Mouse (Mus musculus) heart, postnatal 36 days (tissue): ENCODE results near the gene Patj. TPM values are rescaled to one million over a fixed set of nuclear protein-coding genes. Genes with fewer than 3 reads are reported as not detected.

Source experiments
- DNase-seq, 2 experiments: peaks; one replicate each; pipeline ENCODE4 v3.0.0; 2021 to 2022
- intact Hi-C: fragments of 180-260 bp; cut with DNase I; formaldehyde crosslinking; loops from one replicate; pipeline ENCODE4 v1.15.1; 2025
- total RNA-seq, 2 experiments: library from RNA; stranded (reverse); gene quantifications; 2 replicates each; pipeline ENCODE4 v1.2.3; 2021

The Patj gene
- total RNA-seq, 2 experiments from 2014 or later, result 17.6 to 18.0 TPM

- intact Hi-C loops, result loop anchor here (5.0 kb wide), 2 partner anchors 694 to 879 kb away; no protein-coding TSS in a partner anchor
- no peak for DNase-seq
These were observed 45.7 kb downstream of the Patj start for GRCm38 (mm10) chr4:98441248-98441647.

GRCm38 (mm10) chr4:98444437-98445139 is 49.0 kb downstream of the Patj start:
- peak; percentile 41 to 55 for DNase-seq
- intact Hi-C loops, result loop anchor here (5.0 kb wide), 2 partner anchors 697 to 882 kb away; no protein-coding TSS in a partner anchor

GRCm38 (mm10) chr4:98449564-98450263 is 54.1 kb downstream of the Patj start:
- intact Hi-C loops, result no loop called here
- DNase-seq, result no peak

DNA sequence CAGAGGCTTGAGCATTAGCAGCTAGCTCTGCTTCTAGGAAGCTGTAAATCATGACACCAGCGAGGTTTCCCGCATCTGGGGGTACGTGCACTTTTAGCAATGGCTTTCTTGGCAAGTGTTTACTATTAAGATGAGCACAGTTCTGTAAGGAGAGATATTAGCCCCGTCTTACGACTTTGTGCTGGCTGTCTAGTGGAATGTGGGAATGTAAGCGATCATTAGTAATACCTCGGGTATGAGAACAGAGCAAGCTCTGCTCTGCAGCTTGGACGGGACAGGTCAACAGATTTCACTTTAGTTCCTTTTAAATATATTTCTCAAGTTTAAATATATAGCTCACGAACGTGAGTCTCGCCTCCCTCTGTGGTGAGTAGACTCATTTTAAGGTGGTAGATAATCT is 54.7 kb downstream of the Patj start:
- no peak for DNase-seq
- intact Hi-C loops, result no loop called here

DNA sequence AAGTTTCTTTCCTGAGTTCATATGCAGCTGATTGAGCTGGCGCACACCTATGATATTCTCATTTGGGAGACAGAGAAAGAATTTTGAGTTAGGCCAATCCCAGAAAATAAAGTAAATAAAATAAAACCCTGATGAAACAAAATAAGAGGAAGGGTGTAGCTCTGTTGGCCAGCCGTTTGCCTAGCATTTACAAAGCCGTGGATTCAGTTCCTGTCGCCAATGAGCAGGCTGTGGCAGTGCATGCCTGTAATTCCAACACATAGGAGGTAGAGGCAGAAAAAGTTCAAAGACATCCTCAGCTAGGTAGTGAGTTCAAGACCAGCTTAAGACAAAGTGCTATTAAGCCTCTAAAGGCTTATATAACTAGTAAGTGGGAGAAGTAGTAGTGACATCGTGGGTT is 55.2 kb downstream of the Patj start:
- no peak for DNase-seq
- intact Hi-C loops, result no loop called here

GRCm38 (mm10) chr4:98451259-98451658 is 55.7 kb downstream of the Patj start:
- DNase-seq, result no peak
- intact Hi-C loops, result no loop called here

- no peak for DNase-seq
- intact Hi-C loops, result no loop called here
These were observed 57.1 kb downstream of the Patj start for GRCm38 (mm10) chr4:98452725-98453124.

GRCm38 (mm10) chr4:98453231-98453630 is 57.6 kb downstream of the Patj start:
- no peak for DNase-seq
- intact Hi-C loops, result no loop called here

- intact Hi-C loops, result no loop called here
- no peak for DNase-seq
These were observed 59.8 kb downstream of the Patj start for GRCm38 (mm10) chr4:98455352-98455751.

DNA sequence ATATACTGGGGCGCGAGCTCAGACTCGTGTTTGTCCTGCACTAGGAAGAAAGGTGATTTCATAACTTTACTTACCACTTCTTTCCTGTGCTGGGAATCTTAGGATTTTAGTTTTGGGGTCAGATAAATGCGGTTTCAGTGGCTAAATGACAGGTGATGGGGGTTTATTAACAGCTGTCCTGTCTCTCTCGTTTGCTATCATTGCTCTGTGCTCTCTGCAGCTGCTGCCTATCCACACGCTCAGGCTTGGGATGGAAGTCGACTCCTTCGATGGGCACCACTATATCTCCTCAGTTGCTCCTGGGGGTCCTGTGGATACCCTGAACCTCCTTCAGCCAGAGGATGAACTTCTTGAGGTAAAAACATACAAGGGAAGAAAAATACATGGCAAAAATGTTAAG is 60.3 kb downstream of the Patj start:
- DNase-seq, result no peak
- intact Hi-C loops, result no loop called here

GRCm38 (mm10) chr4:98461804-98462341 is 66.3 kb downstream of the Patj start:
- DNase-seq, result no peak
- intact Hi-C loops, result no loop called here

- no peak for DNase-seq
- intact Hi-C loops, result no loop called here
These were observed 69.9 kb downstream of the Patj start for GRCm38 (mm10) chr4:98465476-98465875.

DNA sequence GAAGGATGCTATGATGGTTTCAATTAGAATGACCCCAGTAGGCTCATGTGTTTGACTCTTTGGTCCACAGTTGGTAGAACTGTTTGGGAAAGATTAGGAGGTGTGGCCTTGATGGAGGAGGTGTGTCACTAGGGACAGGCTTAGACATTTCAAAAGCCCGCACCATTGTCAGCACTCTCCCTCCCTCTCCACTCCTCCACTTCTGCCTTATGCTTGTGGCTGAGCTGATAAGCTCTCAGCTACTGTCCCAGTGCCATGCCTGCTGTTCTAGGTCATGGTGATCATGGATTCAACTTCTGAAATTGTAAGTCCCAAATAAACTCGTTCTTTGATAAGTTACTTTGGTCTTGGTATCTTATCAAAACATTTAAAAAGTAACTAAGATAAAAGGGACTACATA is 70.3 kb downstream of the Patj start:
- DNase-seq, result no peak
- intact Hi-C loops, result no loop called here

GRCm38 (mm10) chr4:98471376-98471775 is 75.8 kb downstream of the Patj start:
- intact Hi-C loops, result no loop called here
- DNase-seq, result no peak

- DNase-seq, result peak in 1 of 2 experiments; percentile 8
- intact Hi-C loops, result no loop called here
These were observed 77.9 kb downstream of the Patj start for GRCm38 (mm10) chr4:98473491-98473890.

DNA sequence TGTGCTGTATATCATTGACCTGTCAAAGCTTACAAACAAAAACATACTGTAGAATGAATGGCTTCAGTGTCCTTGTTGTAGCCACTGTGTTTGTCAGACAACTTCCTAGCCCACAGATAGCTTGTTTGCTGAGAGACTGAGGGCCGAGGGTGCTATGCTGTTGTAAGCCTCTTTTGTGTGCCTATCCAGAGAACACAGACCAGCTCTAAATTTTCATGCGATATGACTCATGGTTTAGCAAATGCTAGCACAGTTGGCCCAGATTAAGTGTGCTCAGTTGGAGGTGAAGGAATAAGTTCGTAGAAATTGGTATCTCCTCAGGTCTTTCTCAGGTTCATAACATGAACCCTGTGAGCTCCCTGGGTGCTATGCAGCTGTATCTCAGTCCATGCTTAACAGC is 82.4 kb downstream of the Patj start:
- DNase-seq, result no peak
- intact Hi-C loops, result no loop called here

- no peak for DNase-seq
- intact Hi-C loops, result no loop called here
These were observed 90.9 kb downstream of the Patj start for GRCm38 (mm10) chr4:98486475-98486874.

DNA sequence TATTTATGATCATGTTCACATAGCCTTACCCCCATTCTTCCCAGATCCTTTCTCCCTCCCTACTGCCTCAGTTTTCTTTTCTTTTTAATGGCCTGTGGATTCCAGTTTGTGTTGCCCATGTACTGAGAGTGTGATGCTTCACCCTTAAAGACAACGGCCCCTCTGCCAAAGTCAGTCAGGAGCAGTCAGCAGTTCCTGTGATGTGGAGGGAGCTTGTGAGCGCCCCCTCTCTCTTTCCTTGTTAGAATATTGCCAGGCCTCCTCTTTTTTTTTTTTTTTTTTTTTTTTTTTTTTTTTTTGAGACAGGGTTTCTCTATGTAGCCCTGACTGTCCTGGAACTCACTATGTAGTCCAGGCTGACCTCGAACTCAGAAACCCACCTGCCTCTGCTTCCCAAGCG is 91.3 kb downstream of the Patj start:
- intact Hi-C loops, result no loop called here
- DNase-seq, result no peak

DNA sequence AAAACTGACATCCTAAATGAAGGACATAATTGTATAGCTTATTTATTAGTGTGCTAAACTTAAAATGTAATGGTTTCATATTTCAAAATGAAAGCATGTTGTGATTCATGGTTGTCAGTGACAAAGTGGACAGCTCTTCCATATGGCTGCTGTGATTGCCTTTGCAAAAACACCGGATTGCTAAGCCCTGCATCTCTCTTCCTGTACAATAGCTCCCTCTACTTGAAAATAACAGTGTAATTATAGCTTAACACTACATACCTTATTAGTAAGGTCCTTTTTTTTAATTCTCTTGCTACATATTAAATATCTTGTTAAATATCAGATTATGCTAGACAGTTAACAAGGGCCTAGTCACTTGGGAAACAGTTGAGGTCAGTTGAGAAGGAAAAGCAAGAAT is 93.8 kb downstream of the Patj start:
- no peak for DNase-seq
- intact Hi-C loops, result no loop called here

DNA sequence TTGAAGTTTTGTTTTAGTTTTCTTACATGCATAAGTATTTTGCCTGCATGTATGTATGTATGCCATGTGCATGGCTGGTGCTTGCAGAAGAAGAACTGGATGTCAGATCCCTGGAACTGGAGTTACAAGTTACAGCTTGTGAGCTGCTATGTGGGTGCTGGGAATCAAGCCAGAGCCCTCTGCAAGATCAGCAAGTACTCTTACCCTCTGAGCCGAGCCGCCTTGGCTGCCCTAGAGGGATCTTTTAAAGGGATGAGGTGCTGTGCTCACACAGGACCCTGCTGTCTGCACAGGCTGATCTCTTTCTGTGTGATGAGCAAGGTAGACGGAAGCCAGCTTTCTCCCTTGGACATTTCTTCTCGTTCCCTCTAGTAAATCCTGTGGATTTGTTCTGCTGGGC is 102.8 kb downstream of the Patj start:
- intact Hi-C loops, result no loop called here
- DNase-seq, result no peak

- DNase-seq, result no peak
- intact Hi-C loops, result no loop called here
These were observed 104.6 kb downstream of the Patj start for GRCm38 (mm10) chr4:98500182-98500581.

GRCm38 (mm10) chr4:98500875-98501274 is 105.3 kb downstream of the Patj start:
- no peak for DNase-seq
- intact Hi-C loops, result no loop called here
